Mouse (Mus musculus) cerebellum, adult 2 months (tissue): ENCODE measurements around the gene Inf2.

Experiments used
- CTCF ChIP-seq: fragments of 200-500 bp; IDR thresholded peaks from 2 replicates; pipeline ENCODE4 v1.5.1; 2011; ENCODE audit warnings: low read depth, mild to moderate bottlenecking, control low read depth, low read length, moderate library complexity, borderline replicate concordance; ENCODE audit not compliant: insufficient read depth
- POLR2A ChIP-seq: fragments of 200-500 bp; IDR thresholded peaks from 2 replicates; pipeline ENCODE4 v1.6.1; 2011; ENCODE audit warnings: low read length, control low read depth, borderline replicate concordance; ENCODE audit not compliant: insufficient read depth

DNA sequence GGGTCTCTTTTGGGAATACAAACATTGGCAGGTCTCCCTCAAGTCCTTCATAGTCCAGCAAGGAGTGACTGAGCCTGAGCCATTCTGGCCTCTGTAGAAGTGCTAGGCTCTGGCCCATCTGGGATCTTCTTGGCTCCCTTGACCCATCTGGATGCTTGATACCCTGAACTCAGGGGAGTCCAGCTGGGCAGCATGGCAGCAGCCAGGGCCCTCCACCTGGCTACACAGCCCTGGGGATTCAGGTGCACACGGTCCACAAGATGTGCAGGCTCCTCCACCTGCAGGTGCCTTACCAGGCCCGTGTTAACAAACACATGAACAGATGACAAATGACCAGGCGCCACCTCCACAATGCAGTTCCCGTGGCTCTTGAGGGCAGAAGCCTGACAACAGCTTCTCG is 76.1 kb downstream of the Inf2 start:
- TF ChIP-seq POLR2A = no peak
- TF ChIP-seq CTCF = no peak
